Mouse (Mus musculus): ENCODE measurements around the gene Schip1. TPM values are rescaled to one million over a fixed set of nuclear protein-coding genes. Genes with fewer than 3 reads are reported as not detected.
A peak's percentile ranks its signal among the peaks of the same experiment; 100 is the strongest.

Schip1 gene
- polyA plus RNA-seq, 1 experiment: 10.6 TPM

DNA sequence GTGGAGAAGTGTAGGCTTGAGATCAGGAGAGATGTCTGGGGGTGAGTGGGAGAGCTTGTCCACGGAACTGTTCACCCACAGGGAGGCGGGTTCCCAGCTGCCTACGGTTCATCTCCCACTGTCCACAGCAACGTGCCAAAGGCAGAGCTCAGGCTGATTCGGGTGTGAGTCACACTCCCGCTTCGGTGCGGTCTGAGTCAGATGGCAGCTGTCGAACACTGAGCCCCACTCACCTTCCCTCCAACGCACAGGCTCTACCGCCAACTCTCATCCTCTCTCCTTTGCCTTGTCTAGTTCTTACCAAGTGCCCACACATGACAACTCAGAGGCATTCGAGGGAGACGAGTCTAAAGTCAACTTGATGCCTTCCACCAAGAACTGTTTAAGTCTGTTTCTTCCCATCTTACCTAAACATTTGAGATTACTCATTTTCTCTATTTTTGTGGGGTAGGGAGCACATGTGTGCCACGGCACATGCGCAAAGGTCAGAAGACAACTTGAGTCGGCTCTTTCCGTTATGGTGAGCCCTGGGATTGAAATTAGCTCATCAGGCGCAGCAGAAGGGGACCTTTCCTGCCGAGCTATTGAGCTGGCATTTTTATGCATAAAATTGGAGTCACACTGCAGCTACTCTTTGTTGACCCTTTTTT, 544.4 kb downstream of the Schip1 start:
- Histone ChIP-seq H3K4me3 (ENCODE audit: insufficient read depth, low read depth, low read length) (no peak overlapping the region), H3K4me1 (ENCODE audit: control insufficient read depth, insufficient read depth, low read length) (peaks cover 15% of the 10 kb centered on the region), H3K27me3 (replicated peaks; ENCODE audit: control insufficient read depth, insufficient read depth, low read length) (no peaks in the 10 kb centered on the region), H3K36me3 (ENCODE audit: control insufficient read depth, insufficient read depth, low read length) (no peaks in the 10 kb centered on the region), H3K27ac (ENCODE audit: insufficient read depth, low read depth, low read length) (no peak overlapping the region)
- 55% methylated on average over 19 of the region's 19 CpGs for WGBS
- TF ChIP-seq CTCF (conservative IDR thresholded peaks at IDR 0.05; ENCODE audit: insufficient read depth, insufficient read length, low read depth, low read length): no peak
- TF ChIP-seq POLR2A (IDR thresholded peaks at IDR 0.05; ENCODE audit: low read depth, low read length): no peak
- DNase-seq: no peak

DNA sequence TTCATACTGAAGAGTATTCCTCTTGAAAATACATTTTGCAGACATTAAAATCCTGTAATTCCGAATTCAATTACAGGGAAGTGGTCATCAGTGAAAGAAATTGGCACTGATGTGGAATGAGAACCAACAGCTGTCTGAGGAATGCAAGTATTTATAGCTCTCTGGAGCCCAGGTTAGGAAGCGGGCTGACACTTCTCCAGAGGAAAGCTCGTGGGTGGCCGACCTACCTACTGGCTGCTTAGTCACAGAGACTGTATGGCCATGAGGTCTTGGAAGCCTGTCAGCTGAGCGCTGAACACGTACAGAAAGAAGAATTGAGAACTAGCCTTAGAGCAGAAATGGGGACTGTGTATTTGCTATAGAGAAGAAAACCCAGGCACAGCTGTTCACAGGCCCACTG, 545.4 kb downstream of the Schip1 start:
- peak overlapping the region; percentile 20; the same call in 1 of the 2 replicates for H3K27ac ChIP-seq (ENCODE audit: insufficient read depth, low read depth, low read length)
- peaks cover 15% of the 10 kb centered on the region for H3K4me1 ChIP-seq (ENCODE audit: control insufficient read depth, insufficient read depth, low read length)
- 38% methylated on average over 6 of the region's 6 CpGs for WGBS
- peak; percentile 18 for DNase-seq
- TF ChIP-seq POLR2A (IDR thresholded peaks at IDR 0.05; ENCODE audit: low read depth, low read length) (no peak), CTCF (conservative IDR thresholded peaks at IDR 0.05; ENCODE audit: insufficient read depth, insufficient read length, low read depth, low read length) (no peak)
- H3K27me3 ChIP-seq (replicated peaks; ENCODE audit: control insufficient read depth, insufficient read depth, low read length): no peaks in the 10 kb centered on the region
- no peaks in the 10 kb centered on the region for H3K36me3 ChIP-seq (ENCODE audit: control insufficient read depth, insufficient read depth, low read length)
- H3K4me3 ChIP-seq (ENCODE audit: insufficient read depth, low read depth, low read length): no peak overlapping the region

DNA sequence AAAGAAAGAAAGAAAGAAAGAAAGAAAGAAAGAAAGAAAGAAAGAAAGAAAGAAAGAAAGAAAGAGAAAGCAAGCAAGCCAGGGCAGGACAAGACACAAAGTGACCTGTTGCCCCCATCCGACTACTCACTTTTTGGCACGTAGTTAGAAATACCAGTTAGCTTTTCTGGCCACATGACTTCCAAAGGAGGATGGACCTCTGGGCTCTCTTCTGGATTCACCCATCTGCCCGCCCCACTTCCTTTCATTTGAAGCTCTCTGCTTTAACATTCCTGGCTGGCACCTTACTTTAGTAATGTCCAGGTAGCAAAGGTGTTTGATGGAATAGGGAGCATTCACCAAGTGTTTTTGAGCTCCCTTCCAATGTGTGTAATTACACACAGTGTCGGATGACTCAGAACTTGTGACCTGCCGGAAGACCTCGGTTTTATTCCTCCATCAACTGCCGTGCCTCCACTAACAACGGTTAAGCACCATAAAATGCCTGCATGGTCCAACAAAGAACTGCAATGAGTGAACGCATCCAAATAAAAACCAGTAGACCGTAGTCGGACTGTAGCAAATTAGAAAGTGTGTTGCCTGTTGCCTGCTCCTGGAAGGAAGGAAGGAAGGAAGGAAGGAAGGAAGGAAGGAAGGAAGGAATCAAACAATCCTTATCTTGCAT, 546.1 kb downstream of the Schip1 start:
- Histone ChIP-seq H3K27me3 (replicated peaks; ENCODE audit: control insufficient read depth, insufficient read depth, low read length) (no peaks in the 10 kb centered on the region), H3K4me3 (ENCODE audit: insufficient read depth, low read depth, low read length) (no peak overlapping the region), H3K36me3 (ENCODE audit: control insufficient read depth, insufficient read depth, low read length) (no peaks in the 10 kb centered on the region), H3K4me1 (ENCODE audit: control insufficient read depth, insufficient read depth, low read length) (peaks cover 15% of the 10 kb centered on the region), H3K27ac (ENCODE audit: insufficient read depth, low read depth, low read length) (peak overlapping the region; percentile 45; the same call in 1 of the 2 replicates)
- 40% methylated on average over 11 of the region's 11 CpGs for WGBS
- TF ChIP-seq CTCF (conservative IDR thresholded peaks at IDR 0.05; ENCODE audit: insufficient read depth, insufficient read length, low read depth, low read length): no peak
- peak; percentile 76 for DNase-seq

DNA sequence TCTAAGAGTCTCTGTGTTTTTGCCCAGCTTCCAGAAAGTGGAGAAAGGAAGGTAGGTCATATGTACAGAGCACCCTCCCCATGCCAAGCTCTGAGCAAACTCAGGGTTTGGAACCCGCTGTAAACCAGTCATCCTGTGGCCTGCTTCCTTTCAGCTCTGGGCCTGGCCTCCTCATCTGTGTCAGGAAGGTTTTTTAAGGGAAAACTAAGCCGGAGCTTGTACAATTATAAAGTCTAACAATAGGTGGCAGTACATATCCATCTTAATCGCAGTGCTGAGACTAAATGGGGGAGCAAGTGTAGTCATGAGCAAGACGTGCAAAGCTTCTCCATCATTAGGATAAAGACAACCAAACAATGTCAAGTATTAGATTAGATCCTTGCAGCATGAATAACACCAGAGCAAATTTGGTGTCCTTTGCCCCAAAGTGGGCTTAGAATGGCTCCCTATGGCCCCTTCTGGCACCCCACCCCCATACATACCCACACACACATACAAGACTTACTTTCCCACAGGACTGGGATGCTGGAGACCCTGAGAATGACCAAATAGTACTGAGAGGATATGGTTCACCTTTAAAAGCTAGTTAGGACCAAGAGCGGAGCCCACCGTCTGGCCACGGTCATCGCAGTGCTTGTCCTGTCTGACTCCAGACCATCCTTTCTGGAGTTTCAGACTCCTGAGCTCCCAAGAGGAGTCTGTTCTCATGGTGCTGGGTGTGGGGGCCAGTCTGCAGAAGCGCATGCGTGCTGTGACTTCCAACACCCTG, 550.6 kb downstream of the Schip1 start:
- peak; percentile 53 for DNase-seq
- 64% methylated on average over 10 of the region's 10 CpGs for WGBS

DNA sequence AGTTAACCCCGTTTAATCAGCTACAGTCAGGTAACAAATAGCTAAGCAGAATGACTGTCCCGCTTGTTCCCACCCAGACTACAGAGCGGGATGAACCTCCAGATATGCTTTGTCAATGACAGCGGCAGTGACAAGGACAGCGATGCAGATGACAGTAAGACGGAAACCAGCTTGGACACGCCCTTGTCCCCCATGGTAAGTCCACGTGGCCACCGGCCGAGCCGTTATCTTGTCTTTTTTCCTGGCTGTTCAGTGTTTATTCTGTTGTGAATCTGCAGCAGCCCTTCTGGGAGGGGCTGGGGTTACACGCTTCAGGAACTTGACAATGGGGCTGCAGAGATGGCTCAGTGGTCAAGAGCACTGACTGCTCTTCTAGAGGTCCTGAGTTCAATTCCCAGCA, 551.8 kb downstream of the Schip1 start:
- 78% methylated on average over 12 of the region's 12 CpGs for WGBS
- H3K4me1 ChIP-seq (ENCODE audit: control insufficient read depth, insufficient read depth, low read length): peaks cover 7% of the 10 kb centered on the region; the same call in 1 of the 2 replicates
- H3K36me3 ChIP-seq (ENCODE audit: control insufficient read depth, insufficient read depth, low read length): no peaks in the 10 kb centered on the region
- H3K27me3 ChIP-seq (replicated peaks; ENCODE audit: control insufficient read depth, insufficient read depth, low read length): no peaks in the 10 kb centered on the region
- no peak overlapping the region for H3K27ac ChIP-seq (ENCODE audit: insufficient read depth, low read depth, low read length)
- H3K4me3 ChIP-seq (ENCODE audit: insufficient read depth, low read depth, low read length): no peak overlapping the region
- no peak for DNase-seq
- TF ChIP-seq POLR2A (IDR thresholded peaks at IDR 0.05; ENCODE audit: low read depth, low read length) (no peak), CTCF (conservative IDR thresholded peaks at IDR 0.05; ENCODE audit: insufficient read depth, insufficient read length, low read depth, low read length) (no peak)

More for the DNA sequence above, 550.6 kb downstream of the Schip1 start:
- Histone ChIP-seq H3K27me3 (replicated peaks; ENCODE audit: control insufficient read depth, insufficient read depth, low read length) (no peaks in the 10 kb centered on the region), H3K4me3 (ENCODE audit: insufficient read depth, low read depth, low read length) (no peak overlapping the region), H3K27ac (ENCODE audit: insufficient read depth, low read depth, low read length) (no peak overlapping the region), H3K4me1 (ENCODE audit: control insufficient read depth, insufficient read depth, low read length) (peaks cover 10% of the 10 kb centered on the region; the same call in 1 of the 2 replicates), H3K36me3 (ENCODE audit: control insufficient read depth, insufficient read depth, low read length) (no peaks in the 10 kb centered on the region)
- TF ChIP-seq POLR2A (IDR thresholded peaks at IDR 0.05; ENCODE audit: low read depth, low read length): no peak
- no peak for TF ChIP-seq CTCF (conservative IDR thresholded peaks at IDR 0.05; ENCODE audit: insufficient read depth, insufficient read length, low read depth, low read length)

DNA sequence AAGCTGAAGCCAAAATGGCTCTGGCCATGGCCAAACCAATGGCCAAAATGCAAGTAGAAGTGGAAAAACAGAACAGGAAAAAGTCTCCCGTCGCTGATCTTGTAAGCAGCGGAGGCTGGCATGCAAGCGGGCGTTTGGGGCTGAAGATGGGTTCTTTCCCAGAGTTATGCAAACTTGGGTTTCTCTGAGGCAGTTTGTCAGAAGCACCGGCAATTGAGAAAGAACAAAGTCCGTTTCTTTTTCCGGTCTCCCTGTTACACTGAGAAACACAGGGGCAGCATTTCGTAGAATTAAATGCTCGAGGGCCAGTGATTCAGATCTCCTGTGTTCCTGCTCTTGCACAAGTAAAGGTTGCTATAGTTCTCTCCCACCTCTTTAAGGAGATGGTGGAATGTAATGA, 553.1 kb downstream of the Schip1 start:
- 53% methylated on average over 10 of the region's 10 CpGs for WGBS
- TF ChIP-seq POLR2A (IDR thresholded peaks at IDR 0.05; ENCODE audit: low read depth, low read length) (no peak), CTCF (conservative IDR thresholded peaks at IDR 0.05; ENCODE audit: insufficient read depth, insufficient read length, low read depth, low read length) (no peak)
- peaks cover 7% of the 10 kb centered on the region; the same call in 1 of the 2 replicates for H3K4me1 ChIP-seq (ENCODE audit: control insufficient read depth, insufficient read depth, low read length)
- H3K4me3 ChIP-seq (ENCODE audit: insufficient read depth, low read depth, low read length): no peak overlapping the region
- H3K27me3 ChIP-seq (replicated peaks; ENCODE audit: control insufficient read depth, insufficient read depth, low read length): no peaks in the 10 kb centered on the region
- H3K27ac ChIP-seq (ENCODE audit: insufficient read depth, low read depth, low read length): no peak overlapping the region
- peak; percentile 64 for DNase-seq
- H3K36me3 ChIP-seq (ENCODE audit: control insufficient read depth, insufficient read depth, low read length): no peaks in the 10 kb centered on the region

DNA sequence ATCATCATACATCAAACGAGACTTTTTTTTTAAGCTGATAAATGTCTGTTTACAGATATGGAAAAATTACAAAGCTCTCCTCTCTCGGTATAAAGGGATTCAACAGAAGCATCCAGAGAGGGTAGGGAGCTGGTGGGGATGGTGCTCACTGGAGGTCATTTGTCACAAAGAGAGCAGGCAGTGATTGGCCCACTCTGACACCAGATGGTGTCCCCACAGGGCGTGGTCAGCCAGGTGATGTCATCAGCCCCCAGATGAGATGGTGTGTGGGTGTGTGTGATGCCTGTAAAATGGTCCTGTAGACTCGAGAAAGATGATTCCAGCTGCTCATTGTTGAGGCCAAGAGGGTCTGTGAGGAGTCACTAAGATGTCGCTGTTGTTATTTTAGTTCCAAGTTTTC, 554.5 kb downstream of the Schip1 start:
- 73% methylated on average over 5 of the region's 5 CpGs for WGBS
- DNase-seq: no peak
- Histone ChIP-seq H3K27me3 (replicated peaks; ENCODE audit: control insufficient read depth, insufficient read depth, low read length) (no peaks in the 10 kb centered on the region), H3K4me1 (ENCODE audit: control insufficient read depth, insufficient read depth, low read length) (peaks cover 7% of the 10 kb centered on the region; the same call in 1 of the 2 replicates), H3K36me3 (ENCODE audit: control insufficient read depth, insufficient read depth, low read length) (no peaks in the 10 kb centered on the region), H3K27ac (ENCODE audit: insufficient read depth, low read depth, low read length) (no peak overlapping the region), H3K4me3 (ENCODE audit: insufficient read depth, low read depth, low read length) (no peak overlapping the region)
- no peak for TF ChIP-seq POLR2A (IDR thresholded peaks at IDR 0.05; ENCODE audit: low read depth, low read length)
- TF ChIP-seq CTCF (conservative IDR thresholded peaks at IDR 0.05; ENCODE audit: insufficient read depth, insufficient read length, low read depth, low read length): no peak

Measured in kidney, adult 2 months (tissue).